Mouse (Mus musculus): ENCODE measurements at regions not wholly inside any gene's neighbourhood (a gene's known extent, or its start where the extent isn't known, plus 50 kb on each side); places are given as distances from the start of the nearest gene placed in this dataset.
A peak's percentile ranks its signal among the peaks of the same experiment; 100 is the strongest.

GRCm38 (mm10) chr8:115427490-115427889, 280.1 kb downstream of the Maf start:
- Histone ChIP-seq H3K27me3 (replicated peaks; ENCODE audit: control insufficient read depth, insufficient read depth, low read length) (no peaks in the 10 kb centered on the region), H3K4me2 (ENCODE audit: low read depth, low read length) (no peak overlapping the region), H3K9me3 (ENCODE audit: control insufficient read depth, low read length) (no peaks in the 10 kb centered on the region), H3K4me1 (ENCODE audit: control insufficient read depth, insufficient read depth, low read length) (peaks cover 11% of the 10 kb centered on the region), H3K36me3 (ENCODE audit: control insufficient read depth, insufficient read depth, low read length) (no peaks in the 10 kb centered on the region), H3K4me3 (ENCODE audit: low read length) (no peak overlapping the region), H3K9ac (ENCODE audit: low read depth, low read length) (no peak overlapping the region), H3K27ac (ENCODE audit: low read length) (no peak overlapping the region)
- peak; percentile 38 for ATAC-seq
- WGBS, result 65% methylated on average over 3 of the region's 3 CpGs

- H3K9me3 ChIP-seq (ENCODE audit: control insufficient read depth, low read length), result no peaks in the 10 kb centered on the region
- H3K9ac ChIP-seq (ENCODE audit: low read depth, low read length), result no peak overlapping the region
- H3K27me3 ChIP-seq (replicated peaks; ENCODE audit: control insufficient read depth, insufficient read depth, low read length), result no peaks in the 10 kb centered on the region
- no peak overlapping the region for H3K27ac ChIP-seq (ENCODE audit: low read length)
- no peak overlapping the region for H3K4me3 ChIP-seq (ENCODE audit: low read length)
- peaks cover 11% of the 10 kb centered on the region for H3K4me1 ChIP-seq (ENCODE audit: control insufficient read depth, insufficient read depth, low read length)
- ATAC-seq, result peak; percentile 65
- WGBS, result 62% methylated on average over 3 of the region's 3 CpGs
- H3K4me2 ChIP-seq (ENCODE audit: low read depth, low read length), result no peak overlapping the region
- H3K36me3 ChIP-seq (ENCODE audit: control insufficient read depth, insufficient read depth, low read length), result no peaks in the 10 kb centered on the region
Observed at GRCm38 (mm10) chr8:115426543-115426942, 281.1 kb downstream of the Maf start.

- ATAC-seq, result no peak
- peak overlapping the region; percentile 0; the same call in 1 of the 2 replicates for H3K27ac ChIP-seq (ENCODE audit: low read length)
- H3K27me3 ChIP-seq (replicated peaks; ENCODE audit: control insufficient read depth, insufficient read depth, low read length), result no peaks in the 10 kb centered on the region
- no peaks in the 10 kb centered on the region for H3K9me3 ChIP-seq (ENCODE audit: control insufficient read depth, low read length)
- no peak overlapping the region for H3K4me2 ChIP-seq (ENCODE audit: low read depth, low read length)
- no peak overlapping the region for H3K9ac ChIP-seq (ENCODE audit: low read depth, low read length)
- 49% methylated on average over 2 of the region's 2 CpGs for WGBS
- peaks cover 11% of the 10 kb centered on the region for H3K4me1 ChIP-seq (ENCODE audit: control insufficient read depth, insufficient read depth, low read length)
- no peaks in the 10 kb centered on the region for H3K36me3 ChIP-seq (ENCODE audit: control insufficient read depth, insufficient read depth, low read length)
- no peak overlapping the region for H3K4me3 ChIP-seq (ENCODE audit: low read length)
Observed at GRCm38 (mm10) chr8:115425360-115425759, 282.2 kb downstream of the Maf start.

DNA sequence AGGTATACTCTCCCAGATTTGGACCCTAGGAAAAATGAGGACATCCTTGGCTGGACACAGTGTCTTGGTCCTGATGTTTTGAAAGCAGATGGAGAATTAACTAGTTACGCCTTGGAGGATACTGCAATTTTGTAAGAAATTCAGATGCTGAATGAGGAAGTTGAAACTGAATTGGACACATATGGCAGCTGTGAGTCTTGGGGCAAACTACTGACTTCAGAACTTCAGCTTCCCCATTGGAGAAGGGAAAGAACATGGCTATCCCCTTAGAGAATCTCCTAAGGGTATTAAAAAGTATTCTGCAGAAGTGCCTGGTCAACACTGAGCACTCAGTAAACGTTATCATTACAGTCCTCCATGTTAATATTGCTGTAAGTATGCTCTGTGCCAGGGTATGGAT, 283.9 kb downstream of the Maf start:
- no peaks in the 10 kb centered on the region for H3K27me3 ChIP-seq (replicated peaks; ENCODE audit: control insufficient read depth, insufficient read depth, low read length)
- H3K9ac ChIP-seq (ENCODE audit: low read depth, low read length), result no peak overlapping the region
- no peak overlapping the region for H3K4me2 ChIP-seq (ENCODE audit: low read depth, low read length)
- no peak overlapping the region for H3K4me3 ChIP-seq (ENCODE audit: low read length)
- H3K4me1 ChIP-seq (ENCODE audit: control insufficient read depth, insufficient read depth, low read length), result peaks cover 11% of the 10 kb centered on the region
- ATAC-seq, result no peak
- H3K27ac ChIP-seq (ENCODE audit: low read length), result no peak overlapping the region
- H3K9me3 ChIP-seq (ENCODE audit: control insufficient read depth, low read length), result no peaks in the 10 kb centered on the region
- 80% methylated on average over 2 of the region's 2 CpGs for WGBS
- H3K36me3 ChIP-seq (ENCODE audit: control insufficient read depth, insufficient read depth, low read length), result no peaks in the 10 kb centered on the region

DNA sequence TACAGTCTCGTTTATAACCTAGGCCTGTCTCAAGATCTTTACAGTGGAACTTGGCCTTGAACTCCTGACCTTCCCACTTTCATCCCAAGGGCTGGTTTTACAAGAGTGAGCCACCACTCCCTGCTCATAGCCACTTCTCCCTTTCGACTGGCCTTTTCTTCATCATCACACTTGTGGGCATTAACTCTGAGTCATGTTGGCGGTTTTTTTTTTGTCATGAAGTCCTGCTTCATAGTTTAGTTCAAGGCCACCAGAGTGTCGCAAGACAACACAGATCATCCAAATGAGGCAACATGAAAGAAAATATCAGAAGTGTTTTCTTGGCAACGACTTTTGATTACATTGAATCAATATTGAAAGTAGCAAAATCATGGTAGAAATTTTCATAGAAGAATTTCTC, 284.5 kb downstream of the Maf start:
- Histone ChIP-seq H3K27me3 (replicated peaks; ENCODE audit: control insufficient read depth, insufficient read depth, low read length) (no peaks in the 10 kb centered on the region), H3K4me2 (ENCODE audit: low read depth, low read length) (no peak overlapping the region), H3K9ac (ENCODE audit: low read depth, low read length) (no peak overlapping the region), H3K4me1 (ENCODE audit: control insufficient read depth, insufficient read depth, low read length) (peaks cover 11% of the 10 kb centered on the region), H3K4me3 (ENCODE audit: low read length) (no peak overlapping the region), H3K36me3 (ENCODE audit: control insufficient read depth, insufficient read depth, low read length) (no peaks in the 10 kb centered on the region), H3K27ac (ENCODE audit: low read length) (no peak overlapping the region), H3K9me3 (ENCODE audit: control insufficient read depth, low read length) (no peaks in the 10 kb centered on the region)
- ATAC-seq, result no peak
- 81% methylated on average over 5 of the region's 5 CpGs for WGBS

- no peak overlapping the region for H3K4me2 ChIP-seq (ENCODE audit: low read depth, low read length)
- no peak overlapping the region for H3K4me3 ChIP-seq (ENCODE audit: low read length)
- H3K4me1 ChIP-seq (ENCODE audit: control insufficient read depth, insufficient read depth, low read length), result peaks cover 8% of the 10 kb centered on the region
- no peaks in the 10 kb centered on the region for H3K27me3 ChIP-seq (replicated peaks; ENCODE audit: control insufficient read depth, insufficient read depth, low read length)
- 0 out of 2 replicates have a peak overlapping the region, but pooled peaks have one; percentile 52 for H3K27ac ChIP-seq (ENCODE audit: low read length)
- ATAC-seq, result peak; percentile 81
- no peaks in the 10 kb centered on the region for H3K9me3 ChIP-seq (ENCODE audit: control insufficient read depth, low read length)
- no peaks in the 10 kb centered on the region for H3K36me3 ChIP-seq (ENCODE audit: control insufficient read depth, insufficient read depth, low read length)
- no peak overlapping the region for H3K9ac ChIP-seq (ENCODE audit: low read depth, low read length)
- WGBS, result 51% methylated on average over 3 of the region's 3 CpGs
Observed at GRCm38 (mm10) chr8:115420536-115420935, 287.1 kb downstream of the Maf start.

DNA sequence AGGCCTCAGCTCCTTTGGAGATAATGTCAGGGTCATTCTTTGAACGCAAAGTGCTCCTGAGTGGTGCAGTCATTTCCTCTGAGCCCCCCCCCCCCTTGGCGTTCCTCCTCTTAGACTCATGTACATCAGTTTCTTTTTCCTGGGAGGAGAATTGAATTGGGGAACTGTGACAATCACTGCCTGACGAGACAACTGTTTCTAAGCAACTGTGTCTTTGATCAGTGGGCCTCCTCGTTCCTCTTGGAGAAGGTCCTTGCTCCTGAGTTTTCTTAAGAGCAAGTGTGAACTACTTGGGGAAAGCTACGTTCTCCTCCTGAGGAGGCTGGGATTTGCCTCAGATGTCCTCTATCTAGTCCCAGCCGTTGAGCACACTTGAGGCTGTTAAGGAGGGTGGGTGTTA, 287.5 kb downstream of the Maf start:
- no peaks in the 10 kb centered on the region for H3K9me3 ChIP-seq (ENCODE audit: control insufficient read depth, low read length)
- H3K9ac ChIP-seq (ENCODE audit: low read depth, low read length), result no peak overlapping the region
- no peaks in the 10 kb centered on the region for H3K36me3 ChIP-seq (ENCODE audit: control insufficient read depth, insufficient read depth, low read length)
- no peak overlapping the region for H3K4me3 ChIP-seq (ENCODE audit: low read length)
- ATAC-seq, result peak; percentile 27; the same call in 1 of the 2 replicates
- no peak overlapping the region for H3K4me2 ChIP-seq (ENCODE audit: low read depth, low read length)
- no peak overlapping the region for H3K27ac ChIP-seq (ENCODE audit: low read length)
- 63% methylated on average over 6 of the region's 6 CpGs for WGBS
- no peaks in the 10 kb centered on the region for H3K27me3 ChIP-seq (replicated peaks; ENCODE audit: control insufficient read depth, insufficient read depth, low read length)
- peaks cover 4% of the 10 kb centered on the region for H3K4me1 ChIP-seq (ENCODE audit: control insufficient read depth, insufficient read depth, low read length)

GRCm38 (mm10) chr8:115418056-115418455, 289.5 kb downstream of the Maf start:
- H3K27me3 ChIP-seq (replicated peaks; ENCODE audit: control insufficient read depth, insufficient read depth, low read length), result no peaks in the 10 kb centered on the region
- WGBS, result 64% methylated on average over 6 of the region's 6 CpGs

GRCm38 (mm10) chr8:115414061-115414473, 293.5 kb downstream of the Maf start:
- no peak overlapping the region for H3K9ac ChIP-seq (ENCODE audit: low read depth, low read length)
- H3K36me3 ChIP-seq (ENCODE audit: control insufficient read depth, insufficient read depth, low read length), result no peaks in the 10 kb centered on the region
- no peaks in the 10 kb centered on the region for H3K27me3 ChIP-seq (replicated peaks; ENCODE audit: control insufficient read depth, insufficient read depth, low read length)
- no peak overlapping the region for H3K4me3 ChIP-seq (ENCODE audit: low read length)
- H3K9me3 ChIP-seq (ENCODE audit: control insufficient read depth, low read length), result no peaks in the 10 kb centered on the region
- WGBS, result 10% methylated on average over 7 of the region's 7 CpGs
- no peak overlapping the region for H3K4me2 ChIP-seq (ENCODE audit: low read depth, low read length)
- no peak overlapping the region for H3K27ac ChIP-seq (ENCODE audit: low read length)
- peak; percentile 76 for ATAC-seq
- peaks cover 8% of the 10 kb centered on the region for H3K4me1 ChIP-seq (ENCODE audit: control insufficient read depth, insufficient read depth, low read length)

More at GRCm38 (mm10) chr8:115418056-115418455, 289.5 kb downstream of the Maf start:
- Histone ChIP-seq H3K9ac (ENCODE audit: low read depth, low read length) (no peak overlapping the region), H3K4me1 (ENCODE audit: control insufficient read depth, insufficient read depth, low read length) (peaks cover 8% of the 10 kb centered on the region), H3K27ac (ENCODE audit: low read length) (no peak overlapping the region), H3K4me2 (ENCODE audit: low read depth, low read length) (no peak overlapping the region), H3K4me3 (ENCODE audit: low read length) (no peak overlapping the region), H3K9me3 (ENCODE audit: control insufficient read depth, low read length) (no peaks in the 10 kb centered on the region), H3K36me3 (ENCODE audit: control insufficient read depth, insufficient read depth, low read length) (no peaks in the 10 kb centered on the region)
- no peak for ATAC-seq

- Histone ChIP-seq H3K36me3 (ENCODE audit: control insufficient read depth, insufficient read depth, low read length) (no peaks in the 10 kb centered on the region), H3K4me3 (ENCODE audit: low read length) (no peak overlapping the region), H3K9me3 (ENCODE audit: control insufficient read depth, low read length) (no peaks in the 10 kb centered on the region), H3K4me2 (ENCODE audit: low read depth, low read length) (no peak overlapping the region), H3K27me3 (replicated peaks; ENCODE audit: control insufficient read depth, insufficient read depth, low read length) (no peaks in the 10 kb centered on the region), H3K9ac (ENCODE audit: low read depth, low read length) (no peak overlapping the region), H3K27ac (ENCODE audit: low read length) (no peak overlapping the region), H3K4me1 (ENCODE audit: control insufficient read depth, insufficient read depth, low read length) (peaks cover 8% of the 10 kb centered on the region)
- 85% methylated on average over 5 of the region's 5 CpGs for WGBS
- no peak for ATAC-seq
Observed at GRCm38 (mm10) chr8:115411756-115412155, 295.8 kb downstream of the Maf start.

All from intestine, embryonic 16.5 days (tissue).